In the genomic region with DNA sequence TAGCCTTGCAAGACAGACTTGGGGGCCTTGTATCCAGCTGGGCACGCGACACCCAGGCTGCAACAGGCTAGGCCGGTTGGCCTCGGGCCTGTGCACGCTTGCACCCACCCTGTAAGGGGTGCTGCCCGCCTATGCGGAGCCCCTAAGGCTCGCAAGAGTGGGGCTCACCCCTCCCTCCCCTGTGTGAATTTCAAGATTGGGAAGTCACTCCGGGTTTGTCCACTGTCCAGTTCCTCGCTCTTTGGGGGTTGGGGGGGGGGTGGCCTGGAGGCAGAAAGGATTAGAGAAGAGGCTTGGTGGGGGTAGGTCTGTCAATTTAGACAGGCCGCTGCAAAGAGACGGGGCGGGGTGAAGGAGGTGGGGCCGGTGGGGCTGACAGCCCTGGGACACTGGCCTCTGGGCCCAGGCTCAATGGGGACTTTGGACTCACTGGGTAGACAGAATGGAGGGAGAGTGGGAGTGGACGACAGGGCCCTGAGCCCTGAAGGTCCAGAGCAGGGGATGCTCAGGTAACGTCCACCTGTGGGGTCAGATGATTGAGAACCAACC, we compare ENCODE assay signal across 9 mouse cellular contexts. TPM values are rescaled to one million over a fixed set of nuclear protein-coding genes. Genes with fewer than 3 reads are reported as not detected.
DNase-seq lines count a peak whose midpoint lies in the region; ATAC-seq and TF ChIP-seq lines count a peak whose summit lies in the region.
"Had no signal": no experiment of that assay in that cellular context is flagged by ENCODE, and none has a peak within 500 bp of the region (broad histone marks: within the 10 kb centered on the region; RNA-seq: fewer than 3 reads in every experiment).

No protein-coding gene starts in this region.

- peaks cover 12% of the 10 kb centered on the region; the same call in 1 of the 2 replicates for H3K36me3 ChIP-seq in hindbrain, embryonic 14.5 days (replicated peaks; ENCODE audit: control insufficient read depth, insufficient read depth)
- peaks cover 11% of the 10 kb centered on the region; the same call in 1 of the 2 replicates for H3K36me3 ChIP-seq in liver, adult 2 months (ENCODE audit: control insufficient read depth, insufficient read depth, low read length)

- TF ChIP-seq POLR2A in liver, adult 2 months (IDR thresholded peaks at IDR 0.05; ENCODE audit: extremely low read depth, insufficient read depth, low read length) = 0 out of 2 replicates have a peak, but pooled peaks have one; percentile 24

- peak overlapping the region; percentile 86 for H3K27ac ChIP-seq in hindbrain, embryonic 14.5 days
- H3K27ac ChIP-seq in liver, adult 2 months (replicated peaks; ENCODE audit: insufficient read depth, low read depth, low read length) = peak overlapping the region; percentile 99

- DNase-seq in heart, adult 11 months = peak; percentile 96
- DNase-seq in heart, adult 18-20 months = no peak
- peak; percentile 53 for DNase-seq in embryo, embryonic 10.5 days (ENCODE audit: low spot score)
- DNase-seq in hindbrain, embryonic 14.5 days (ENCODE audit: low spot score) = no peak
- peak; percentile 90 for DNase-seq in liver, adult 2 months (ENCODE audit: extremely low read depth, low read depth, low spot score)
- DNase-seq in retina, embryonic 14.5 days (ENCODE audit: low spot score) = peak; percentile 20
- DNase-seq in layer of hippocampus, postnatal 36 days = no peak
- no peak for DNase-seq in layer of hippocampus, adult 8-10 months (ENCODE audit: low spot score in 2 of 2)

- no peak for TF ChIP-seq CTCF in liver, adult 2 months (IDR thresholded peaks at IDR 0.05; ENCODE audit: low read depth, low read length)

- peak overlapping the region; percentile 91 for H3K4me3 ChIP-seq in hindbrain, embryonic 14.5 days (replicated peaks; ENCODE audit: low read length)
- peak overlapping the region; percentile 92 for H3K4me3 ChIP-seq in liver, adult 2 months (ENCODE audit: insufficient read depth, low read depth, low read length)

- WGBS in hindbrain, embryonic 14.5 days = 3% methylated on average over 16 of the region's 16 CpGs
- whole genome bisulfite sequencing in liver, adult 2 months = under 1% methylated on average over 16 of the region's 16 CpGs

- peaks cover 17% of the 10 kb centered on the region for H3K4me1 ChIP-seq in hindbrain, embryonic 14.5 days (replicated peaks; ENCODE audit: control insufficient read depth, insufficient read depth, low read length)
- H3K4me1 ChIP-seq in liver, adult 2 months (ENCODE audit: control insufficient read depth, insufficient read depth, low read length) = peaks cover 29% of the 10 kb centered on the region

- peak; percentile 14 for ATAC-seq in hindbrain, embryonic 14.5 days (ENCODE audit: low FRiP score)

- peaks cover 17% of the 10 kb centered on the region; the same call in 1 of the 2 replicates for H3K79me2 ChIP-seq in liver, adult 2 months (ENCODE audit: control insufficient read depth, insufficient read depth, low read length)

- peak overlapping the region; percentile 95 for H3K4me2 ChIP-seq in hindbrain, embryonic 14.5 days (replicated peaks)

- peaks cover 15% of the 10 kb centered on the region for H3K27me3 ChIP-seq in hindbrain, embryonic 14.5 days (ENCODE audit: control insufficient read depth, insufficient read depth, low read length)
- H3K27me3 ChIP-seq in liver, adult 2 months (ENCODE audit: control insufficient read depth, insufficient read depth, low read length) = no peaks in the 10 kb centered on the region
- H3K27me3 ChIP-seq: Patski had no signal

- H3K9me3 ChIP-seq in hindbrain, embryonic 14.5 days (ENCODE audit: control insufficient read depth, low read length) = no peaks in the 10 kb centered on the region

- H3K9ac ChIP-seq in hindbrain, embryonic 14.5 days = peak overlapping the region; percentile 81
- H3K9ac ChIP-seq in liver, adult 2 months (ENCODE audit: low read depth, low read length) = peak overlapping the region; percentile 96

RNA-seq across cellular contexts. Expression of a gene that starts 1.2 kb away (rescaled TPM):
- 100 to 1,000 TPM; 107 to 116 TPM for total RNA-seq in heart, adult 18-20 months (2021)
- polyA plus RNA-seq in hindbrain, embryonic 14.5 days (2014; fragmentation: Nextera tagmentation; extraction: Ambion mirVana) = 20.3 and 20.8 TPM in 2 replicates
- 27.1 and 41.9 TPM in 2 replicates for total RNA-seq in liver, adult 2 months (2014; rRNA removed)
- 167 and 185 TPM in 2 replicates for polyA plus RNA-seq in liver, adult 2 months (2012; rRNA removed)
- total RNA-seq in layer of hippocampus, postnatal 36 days (2021) = 10 to 100 TPM; 25.9 to 28.4 TPM
- total RNA-seq in layer of hippocampus, adult 8-10 months (2022) = 10 to 100 TPM; 27.6 to 33.4 (median 31.6) TPM

RNA-seq across cellular contexts. Expression of a gene that starts 16.7 kb away (rescaled TPM):
- 1 to 10 TPM; 1.2 to 1.5 TPM for total RNA-seq in heart, adult 18-20 months (2021)
- polyA plus RNA-seq in hindbrain, embryonic 14.5 days (2014; fragmentation: Nextera tagmentation; extraction: Ambion mirVana) = 0.16 and 0.34 TPM in 2 replicates
- total RNA-seq in liver, adult 2 months (2014; rRNA removed) = 0.13 and 0.18 TPM in 2 replicates
- polyA plus RNA-seq in liver, adult 2 months (2012; rRNA removed) = 0.22 and 0.26 TPM in 2 replicates
- under 1 TPM; 0.10 to 0.33 TPM for total RNA-seq in layer of hippocampus, postnatal 36 days (2021)
- under 1 TPM; 0.71 to 0.92 (median 0.82) TPM for total RNA-seq in layer of hippocampus, adult 8-10 months (2022)

RNA-seq across cellular contexts. Expression of a gene that starts 17.5 kb away (rescaled TPM):
- total RNA-seq in heart, adult 18-20 months (2021) = 1 to 10 TPM; 5.3 to 5.4 TPM
- 2.7 and 2.9 TPM in 2 replicates for polyA plus RNA-seq in hindbrain, embryonic 14.5 days (2014; fragmentation: Nextera tagmentation; extraction: Ambion mirVana)
- total RNA-seq in liver, adult 2 months (2014; rRNA removed) = 17.5 and 23.4 TPM in 2 replicates
- polyA plus RNA-seq in liver, adult 2 months (2012; rRNA removed) = 10.8 and 21.4 TPM in 2 replicates
- total RNA-seq in layer of hippocampus, postnatal 36 days (2021) = 1 to 10 TPM; 2.6 to 3.6 TPM
- 10 to 100 TPM in 2 of 4 experiments, 1 to 10 TPM in 2; 5.5 to 68.6 (median 30.6) TPM for total RNA-seq in layer of hippocampus, adult 8-10 months (2022)

RNA-seq across cellular contexts. Expression of a gene that starts 30.6 kb away (rescaled TPM):
- under 1 TPM in 1 of 2 experiments, not detected in 1; 0.44 TPM for total RNA-seq in heart, adult 18-20 months (2021)
- polyA plus RNA-seq in hindbrain, embryonic 14.5 days (2014; fragmentation: Nextera tagmentation; extraction: Ambion mirVana) = 1.2 and 1.7 TPM in 2 replicates
- total RNA-seq in liver, adult 2 months (2014; rRNA removed) = 0.09 TPM in 1 of 2 replicates, not detected in the other
- 0.09 TPM in 1 of 2 replicates, not detected in the other for polyA plus RNA-seq in liver, adult 2 months (2012; rRNA removed)
- total RNA-seq in layer of hippocampus, postnatal 36 days (2021) = 1 to 10 TPM; 1.0 to 1.2 TPM
- 1 to 10 TPM; 1.7 to 3.3 (median 2.2) TPM for total RNA-seq in layer of hippocampus, adult 8-10 months (2022)

Comparison
In these comparisons a context has a peak if more than half of its experiments do, and no peak if none do; other contexts are left out.
1. DNase-seq: peak in heart, adult 11 months (single experiment), embryo, embryonic 10.5 days (single experiment), liver, adult 2 months (single experiment) and retina, embryonic 14.5 days (single experiment); none in heart, adult 18-20 months (0 of 2), hindbrain, embryonic 14.5 days (single experiment), layer of hippocampus, postnatal 36 days (0 of 2) and layer of hippocampus, adult 8-10 months (0 of 2).